8 mouse cellular contexts compared by ENCODE assay signal in the genomic region with DNA sequence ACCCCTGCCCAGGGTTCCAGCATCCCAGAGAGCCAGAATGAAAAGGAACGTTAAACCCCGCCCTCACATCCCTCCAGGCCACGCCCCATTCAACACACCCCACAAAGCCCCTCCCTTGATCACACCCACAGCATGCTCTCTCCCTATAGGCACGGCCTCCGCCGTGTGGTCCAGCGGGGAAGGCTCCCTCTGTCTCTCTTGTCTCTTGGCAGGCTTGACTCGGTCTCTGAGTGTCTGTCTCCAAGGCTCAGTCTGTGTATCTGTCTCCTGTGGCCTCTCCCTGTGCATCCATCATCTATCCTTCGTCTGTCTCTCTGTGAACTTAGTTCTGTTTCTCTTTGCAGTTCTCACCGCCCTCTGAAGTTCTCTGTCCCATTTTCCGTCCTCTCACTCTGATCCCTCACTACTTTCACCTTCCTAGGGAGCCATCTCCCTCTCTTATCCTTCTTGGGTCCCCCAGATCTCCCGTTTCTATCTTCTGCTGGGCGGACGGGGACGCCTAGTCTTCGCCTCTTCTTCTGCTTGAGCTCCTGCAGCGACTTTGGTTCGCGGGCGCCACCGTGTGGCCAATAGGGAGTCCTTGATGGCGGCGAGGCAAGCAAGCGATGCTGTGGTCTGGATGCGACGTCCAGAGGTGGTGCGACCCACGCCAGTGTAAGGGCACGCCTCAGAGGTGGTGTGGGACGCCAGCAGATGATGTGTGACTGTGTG. TPM values are rescaled to one million over a fixed set of nuclear protein-coding genes. Genes with fewer than 3 reads are reported as not detected.
DNase-seq lines count a peak whose midpoint lies in the region; ATAC-seq and TF ChIP-seq lines count a peak whose summit lies in the region.

Gng8 (plus strand) TSS at position 146 of the 711 bp plus-strand sequence.

- H3K4me3 ChIP-seq in E14TG2a.4 (replicated peaks; ENCODE audit: low read length): peak within 1 kb of the TSS; percentile 71
- H3K4me3 ChIP-seq in forebrain, embryonic 15.5 days: peak within 1 kb of the TSS; percentile 36
- H3K4me3 ChIP-seq in lung, adult 2 months (replicated peaks; ENCODE audit: extremely low read depth, low read depth, low read length): peak within 1 kb of the TSS; percentile 22
- H3K4me3 ChIP-seq in neural tube, embryonic 15.5 days (replicated peaks): peak within 1 kb of the TSS; percentile 30

- WGBS in forebrain, embryonic 15.5 days: under 1% methylated on average over 30 of the region's 30 CpGs
- 1% methylated on average over 30 of the region's 30 CpGs for WGBS in lung, adult 2 months
- WGBS in neural tube, embryonic 15.5 days: under 1% methylated on average over 30 of the region's 30 CpGs

- intact Hi-C loops in heart, postnatal 25 days (cut with DNase I): loop anchor here (1.0 to 10.0 kb wide), 4 partner anchors 17 to 147 kb away; no protein-coding TSS in a partner anchor

- 0 out of 2 replicates have a peak within 1 kb of the TSS, but pooled peaks have one; percentile 35 for H3K27ac ChIP-seq in forebrain, embryonic 15.5 days (replicated peaks)
- peak within 1 kb of the TSS; percentile 58; the same call in 1 of the 2 replicates for H3K27ac ChIP-seq in neural tube, embryonic 15.5 days (replicated peaks)

- peak within 1 kb of the TSS; percentile 57 for H3K4me2 ChIP-seq in forebrain, embryonic 15.5 days (replicated peaks)
- peak within 1 kb of the TSS; percentile 64 for H3K4me2 ChIP-seq in neural tube, embryonic 15.5 days

- peak; percentile 81 for DNase-seq in cerebellum, adult 11 months
- DNase-seq in heart, postnatal 25 days (ENCODE audit: low spot score): peak; percentile 72
- peak; percentile 71 to 92 for DNase-seq in layer of hippocampus, adult 18-20 months (ENCODE audit: low spot score in 2 of 2)
- DNase-seq in lung, adult 2 months: peak; percentile 82
- DNase-seq in testis, postnatal 10 days (ENCODE audit: low spot score): peak; percentile 92

- TF ChIP-seq POLR2A in lung, adult 2 months (IDR thresholded peaks at IDR 0.05; ENCODE audit: borderline replicate concordance, extremely low read depth, low read depth, low read length): no peak

- ATAC-seq in forebrain, embryonic 15.5 days (replicated peaks): peak; percentile 67
- peak; percentile 74 for ATAC-seq in neural tube, embryonic 15.5 days (ENCODE audit: low FRiP score)

- peak within 1 kb of the TSS; percentile 36 for H3K9ac ChIP-seq in forebrain, embryonic 15.5 days (replicated peaks)
- H3K9ac ChIP-seq in neural tube, embryonic 15.5 days (replicated peaks): peak within 1 kb of the TSS; percentile 17; the same call in 1 of the 2 replicates

- H3K4me1 ChIP-seq in E14TG2a.4 (replicated peaks; ENCODE audit: low read depth, low read length): peaks cover 76% of the 10 kb centered on the region
- H3K4me1 ChIP-seq in forebrain, embryonic 15.5 days: peaks cover 32% of the 10 kb centered on the region
- 0 out of 2 replicates have a peak, but pooled peaks cover 2% of the 10 kb centered on the region for H3K4me1 ChIP-seq in lung, adult 2 months (ENCODE audit: control insufficient read depth, insufficient read depth, low read length)
- H3K4me1 ChIP-seq in neural tube, embryonic 15.5 days: peaks cover 32% of the 10 kb centered on the region

- TF ChIP-seq CTCF in E14TG2a.4 (conservative IDR thresholded peaks at IDR 0.05; ENCODE audit: low read length): peak; percentile 71
- TF ChIP-seq CTCF in lung, adult 2 months (IDR thresholded peaks at IDR 0.05; ENCODE audit: insufficient read depth, low read length): peak; percentile 75

- H3K27me3 ChIP-seq in E14TG2a.4 (ENCODE audit: insufficient read depth, low read length): peaks cover 39% of the 10 kb centered on the region
- peaks cover 12% of the 10 kb centered on the region; the same call in 1 of the 2 replicates for H3K27me3 ChIP-seq in forebrain, embryonic 15.5 days
- H3K27me3 ChIP-seq in neural tube, embryonic 15.5 days (replicated peaks): peaks cover 36% of the 10 kb centered on the region

- H3K9me3 ChIP-seq in E14TG2a.4 (ENCODE audit: low read length): no peaks in the 10 kb centered on the region
- no peaks in the 10 kb centered on the region for H3K9me3 ChIP-seq in forebrain, embryonic 15.5 days
- H3K9me3 ChIP-seq in neural tube, embryonic 15.5 days (replicated peaks): no peaks in the 10 kb centered on the region

- peaks cover 10% of the 10 kb centered on the region for H3K36me3 ChIP-seq in E14TG2a.4 (ENCODE audit: insufficient read depth, low read length)
- H3K36me3 ChIP-seq in forebrain, embryonic 15.5 days: no peaks in the 10 kb centered on the region
- H3K36me3 ChIP-seq in neural tube, embryonic 15.5 days: peaks cover 6% of the 10 kb centered on the region

RNA-seq across cellular contexts. Expression of gene Gng8, which starts in this region (rescaled TPM):
- polyA plus RNA-seq in forebrain, embryonic 15.5 days (2015; fragmentation: Nextera tagmentation; extraction: Ambion mirVana): 4.4 TPM in 2 replicates
- under 1 TPM; 0.45 to 0.86 TPM for total RNA-seq in heart, postnatal 25 days (2021)
- 1 to 10 TPM; 2.6 to 2.8 TPM for total RNA-seq in layer of hippocampus, adult 18-20 months (2021)
- 12.5 and 27.7 TPM in 2 replicates for polyA plus RNA-seq in lung, adult 2 months (2012; rRNA removed)
- polyA plus RNA-seq in neural tube, embryonic 15.5 days (2015; fragmentation: Nextera tagmentation; extraction: Ambion mirVana): 4.0 and 4.1 TPM in 2 replicates

Comparison
In these comparisons a context has a peak if more than half of its experiments do, and no peak if none do; other contexts are left out.
1. Peak in every context shown above with its lines: DNase-seq, ATAC-seq, H3K4me3 ChIP-seq and H3K27ac ChIP-seq.
2. Peak in DNase-seq in heart, postnatal 25 days; RNA of the gene not detected or under 1 TPM.